Comparison of ENCODE assay signal across 8 mouse cellular contexts in genomic region chr1:34578851-34579781, GRCm38 (mm10). TPM values are rescaled to one million over a fixed set of nuclear protein-coding genes. Genes with fewer than 3 reads are reported as not detected.
DNase-seq lines count a peak whose midpoint lies in the region; ATAC-seq and TF ChIP-seq lines count a peak whose summit lies in the region.

TSS of gene Amer3 (plus strand) at chr1:34579657.

- peak within 1 kb of the TSS; percentile 73 to 86 for H3K4me3 ChIP-seq in ES-E14 (ENCODE audit: insufficient read depth in 1 of 2, low read depth in 1 of 2, low read length in 2 of 2, poor library complexity in 1 of 2, severe bottlenecking in 1 of 2)
- H3K4me3 ChIP-seq in forebrain, embryonic 13.5 days, result peak within 1 kb of the TSS; percentile 54
- peak within 1 kb of the TSS; percentile 53 for H3K4me3 ChIP-seq in hindbrain, embryonic 14.5 days (replicated peaks; ENCODE audit: low read length)

- peak; percentile 89 for ATAC-seq in forebrain, embryonic 13.5 days
- peak; percentile 92 for ATAC-seq in hindbrain, embryonic 14.5 days (ENCODE audit: low FRiP score)

- peaks cover 0 to 3% of the 10 kb centered on the region in 2 experiments; a peak in 2 of 4 replicates for H3K4me1 ChIP-seq in ES-E14 (ENCODE audit: control insufficient read depth in 2 of 2, insufficient read depth in 2 of 2, low read length in 2 of 2, poor library complexity in 1 of 2)
- H3K4me1 ChIP-seq in forebrain, embryonic 13.5 days, result peaks cover 26% of the 10 kb centered on the region
- H3K4me1 ChIP-seq in hindbrain, embryonic 14.5 days (replicated peaks; ENCODE audit: control insufficient read depth, insufficient read depth, low read length), result peaks cover 32% of the 10 kb centered on the region

- WGBS in forebrain, embryonic 13.5 days, result under 1% methylated on average over 53 of the region's 53 CpGs
- under 1% methylated on average over 52 of the region's 53 CpGs for WGBS in hindbrain, embryonic 14.5 days

- H3K27ac ChIP-seq in ES-E14 (ENCODE audit: insufficient read depth, low read depth, low read length, poor library complexity, severe bottlenecking), result no peak within 1 kb of the TSS
- peak within 1 kb of the TSS; percentile 80 for H3K27ac ChIP-seq in forebrain, embryonic 13.5 days
- peak within 1 kb of the TSS; percentile 91 for H3K27ac ChIP-seq in hindbrain, embryonic 14.5 days

- peak within 1 kb of the TSS; percentile 78 for H3K4me2 ChIP-seq in forebrain, embryonic 13.5 days
- H3K4me2 ChIP-seq in hindbrain, embryonic 14.5 days (replicated peaks), result peak within 1 kb of the TSS; percentile 77

- in situ Hi-C loops in ES-E14 (cut with MboI; ENCODE audit: low sequenced_read_pairs in 2 of 2, unreplicated experiment in 2 of 2), result no loop called here

- H3K9me3 ChIP-seq in ES-E14 (ENCODE audit: control insufficient read depth, insufficient read depth, low read depth, low read length), result no peaks in the 10 kb centered on the region
- H3K9me3 ChIP-seq in forebrain, embryonic 13.5 days (replicated peaks), result no peaks in the 10 kb centered on the region
- no peaks in the 10 kb centered on the region for H3K9me3 ChIP-seq in hindbrain, embryonic 14.5 days (ENCODE audit: control insufficient read depth, low read length)

- H3K9ac ChIP-seq in ES-E14 (ENCODE audit: insufficient read depth, low read depth, low read length, poor library complexity, severe bottlenecking), result peak within 1 kb of the TSS; percentile 38
- peak within 1 kb of the TSS; percentile 76 for H3K9ac ChIP-seq in forebrain, embryonic 13.5 days
- H3K9ac ChIP-seq in hindbrain, embryonic 14.5 days, result peak within 1 kb of the TSS; percentile 79

- H3K36me3 ChIP-seq in ES-E14 (ENCODE audit: control insufficient read depth, insufficient read depth, low read length, poor library complexity, severe bottlenecking), result no peaks in the 10 kb centered on the region
- no peaks in the 10 kb centered on the region for H3K36me3 ChIP-seq in forebrain, embryonic 13.5 days (ENCODE audit: poor library complexity, severe bottlenecking)
- no peaks in the 10 kb centered on the region for H3K36me3 ChIP-seq in hindbrain, embryonic 14.5 days (replicated peaks; ENCODE audit: control insufficient read depth, insufficient read depth)

- H3K27me3 ChIP-seq in forebrain, embryonic 13.5 days, result peaks cover 26% of the 10 kb centered on the region
- peaks cover 7% of the 10 kb centered on the region for H3K27me3 ChIP-seq in hindbrain, embryonic 14.5 days (ENCODE audit: control insufficient read depth, insufficient read depth, low read length)

- peak; percentile 56 for DNase-seq in ES-E14 (ENCODE audit: low read depth, low spot score)
- DNase-seq in c-Kit-positive CD71-positive TER-119-negative erythroid progenitor cells, embryonic 14.5 days (ENCODE audit: low read depth), result peak; percentile 35
- DNase-seq in hindbrain, embryonic 14.5 days (ENCODE audit: low spot score), result peak; percentile 86
- peak; percentile 82 to 83 for DNase-seq in layer of hippocampus, postnatal 36 days
- peak; percentile 78 for DNase-seq in lung, postnatal 10 days
- peak; percentile 82 for DNase-seq in ovary, postnatal 36 days (ENCODE audit: low spot score)
- peak; percentile 87 for DNase-seq in thymus, postnatal 4 days

TF ChIP-seq in ES-E14, 5 proteins besides CTCF, POLR2A, EP300 and RAD21:
- no peak for TF ChIP-seq ZC3H11A (IDR thresholded peaks at IDR 0.05; ENCODE audit: borderline replicate concordance, low read depth, low read length)
- peak; percentile 44; the same call in 1 of the 2 replicates for TF ChIP-seq HCFC1 (IDR thresholded peaks at IDR 0.05; ENCODE audit: borderline replicate concordance, insufficient read depth, low read length)
TF ChIP-seq in ES-E14: peak in this region for 1.

RNA-seq across cellular contexts. Expression of gene Amer3, which starts in this region (rescaled TPM):
- total RNA-seq in ES-E14 (2012; rRNA removed), result not detected in 2 replicates
- 12.5 and 15.2 TPM in 2 replicates for polyA plus RNA-seq in forebrain, embryonic 13.5 days (2015; fragmentation: Nextera tagmentation; extraction: Ambion mirVana)
- polyA plus RNA-seq in hindbrain, embryonic 14.5 days (2014; fragmentation: Nextera tagmentation; extraction: Ambion mirVana), result 29.7 and 32.1 TPM in 2 replicates
- 10 to 100 TPM; 38.8 to 43.3 TPM for total RNA-seq in layer of hippocampus, postnatal 36 days (2021)

Comparison
In these comparisons a context has a peak if more than half of its experiments do, and no peak if none do; other contexts are left out.
1. RNA of gene Amer3 (total RNA-seq): 38.8 to 43.3 TPM in layer of hippocampus, postnatal 36 days; not detected in ES-E14; every median in the first group is over 10 times any median in the second.
2. Peak in DNase-seq, H3K4me3 ChIP-seq and H3K9ac ChIP-seq in ES-E14; RNA of the gene not detected or under 1 TPM.
3. DNase-seq: peak in every context shown above with its lines; median percentile 87 in thymus, postnatal 4 days; 86 in hindbrain, embryonic 14.5 days; 82 in layer of hippocampus, postnatal 36 days; 82 in ovary, postnatal 36 days; 78 in lung, postnatal 10 days; 56 in ES-E14; 35 in c-Kit-positive CD71-positive TER-119-negative erythroid progenitor cells, embryonic 14.5 days.
4. Peak in every context shown above with its lines, with median percentiles within 50 percentile points of each other: H3K4me3 ChIP-seq and H3K9ac ChIP-seq.